Mouse (Mus musculus): ENCODE data around the gene Rarb. TPM values are rescaled to one million over a fixed set of nuclear protein-coding genes. Genes with fewer than 3 reads are reported as not detected.

Rarb gene
- total and polyA plus RNA-seq, 2 experiments from 2014 or later, result 8.5 to 14.4 TPM

DNA sequence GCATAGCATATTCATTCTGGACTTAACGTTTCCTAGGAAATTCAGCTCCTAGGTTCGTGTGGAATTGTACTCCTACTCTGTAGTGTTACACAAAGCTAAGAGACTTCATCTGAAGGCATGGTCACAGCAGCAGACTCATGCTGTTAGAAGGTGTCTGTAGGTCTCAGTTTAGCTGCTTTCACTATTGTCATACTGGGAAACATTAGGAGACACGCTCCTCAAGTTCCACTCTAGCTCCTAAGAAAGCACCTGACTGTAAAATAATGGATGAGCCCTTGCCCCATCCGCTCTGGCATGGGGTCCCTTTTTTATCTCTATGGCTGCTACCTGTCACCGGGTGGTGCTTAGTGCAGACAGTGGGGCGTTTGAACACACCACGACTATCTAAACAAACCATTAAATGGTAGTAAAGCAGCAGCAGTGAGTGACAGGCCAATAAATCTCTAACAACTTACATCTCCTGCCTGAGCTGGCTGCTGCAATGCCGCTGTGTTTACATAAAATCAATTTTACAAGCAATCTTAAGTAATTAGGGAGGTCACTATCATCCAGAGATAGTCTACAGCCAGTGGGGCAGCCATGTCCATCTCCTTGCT is 214.4 kb downstream of the Rarb start:
- no peaks in the 10 kb centered on the region for H3K9me3 ChIP-seq (replicated peaks; ENCODE audit: control insufficient read depth, low read length)
- no peak overlapping the region for H3K4me3 ChIP-seq (ENCODE audit: low read depth, low read length)
- no peak for ATAC-seq (ENCODE audit: insufficient read depth, low read depth)
- H3K4me1 ChIP-seq (ENCODE audit: control insufficient read depth, insufficient read depth), result peaks cover 6% of the 10 kb centered on the region; the same call in 1 of the 2 replicates
- WGBS, result 46% methylated on average over 8 of the region's 8 CpGs
- H3K27me3 ChIP-seq (ENCODE audit: control insufficient read depth, insufficient read depth, low read length), result no peaks in the 10 kb centered on the region
- DNase-seq (ENCODE audit: low spot score), result no peak
- H3K27ac ChIP-seq (ENCODE audit: low read depth), result no peak overlapping the region
- H3K36me3 ChIP-seq (replicated peaks; ENCODE audit: control insufficient read depth, insufficient read depth, low read length), result no peaks in the 10 kb centered on the region
- TF ChIP-seq EP300 (IDR thresholded peaks at IDR 0.05; ENCODE audit: low read depth) (no peak), CTCF (IDR thresholded peaks at IDR 0.05; ENCODE audit: low read depth) (no peak)
- H3K9ac ChIP-seq (replicated peaks; ENCODE audit: low read depth, low read length), result no peak overlapping the region
- H3K4me2 ChIP-seq (ENCODE audit: low read depth, low read length), result no peak overlapping the region

DNA sequence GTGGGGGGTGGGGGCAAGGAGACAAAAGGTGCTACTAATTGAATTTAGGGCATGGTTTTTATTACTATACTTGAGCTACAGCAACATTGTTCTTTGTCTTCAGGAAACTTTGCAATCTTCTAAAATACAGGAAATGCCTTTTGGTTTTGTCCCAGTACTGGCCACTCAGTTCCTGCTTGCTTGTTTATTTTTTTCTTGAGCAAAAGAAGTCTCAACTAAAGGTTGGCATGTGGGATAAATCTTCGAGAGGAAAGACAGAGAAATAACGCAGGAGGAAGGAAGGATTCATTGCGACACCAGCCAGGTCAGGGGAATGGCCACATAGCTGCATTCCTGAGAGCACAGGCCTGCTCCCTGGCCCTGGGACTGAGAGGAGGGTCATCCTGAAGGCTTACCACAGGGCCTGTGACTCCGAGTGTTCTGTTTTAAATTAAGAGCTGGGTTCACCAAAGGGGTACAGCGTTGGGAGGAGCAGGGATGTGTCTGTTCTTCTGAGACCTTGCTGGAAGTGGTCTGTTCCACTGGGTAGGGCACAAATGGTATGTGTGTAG is 215.8 kb downstream of the Rarb start:
- Histone ChIP-seq H3K4me3 (ENCODE audit: low read depth, low read length) (no peak overlapping the region), H3K4me1 (ENCODE audit: control insufficient read depth, insufficient read depth) (peaks cover 13% of the 10 kb centered on the region), H3K36me3 (replicated peaks; ENCODE audit: control insufficient read depth, insufficient read depth, low read length) (no peaks in the 10 kb centered on the region), H3K27ac (ENCODE audit: low read depth) (no peak overlapping the region), H3K27me3 (ENCODE audit: control insufficient read depth, insufficient read depth, low read length) (no peaks in the 10 kb centered on the region), H3K9me3 (replicated peaks; ENCODE audit: control insufficient read depth, low read length) (no peaks in the 10 kb centered on the region), H3K4me2 (ENCODE audit: low read depth, low read length) (no peak overlapping the region), H3K9ac (replicated peaks; ENCODE audit: low read depth, low read length) (no peak overlapping the region)
- ATAC-seq (ENCODE audit: insufficient read depth, low read depth) (no peak), DNase-seq (ENCODE audit: low spot score) (no peak)
- 11% methylated on average over 5 of the region's 5 CpGs for WGBS
- TF ChIP-seq CTCF (IDR thresholded peaks at IDR 0.05; ENCODE audit: low read depth) (no peak), EP300 (IDR thresholded peaks at IDR 0.05; ENCODE audit: low read depth) (no peak)

DNA sequence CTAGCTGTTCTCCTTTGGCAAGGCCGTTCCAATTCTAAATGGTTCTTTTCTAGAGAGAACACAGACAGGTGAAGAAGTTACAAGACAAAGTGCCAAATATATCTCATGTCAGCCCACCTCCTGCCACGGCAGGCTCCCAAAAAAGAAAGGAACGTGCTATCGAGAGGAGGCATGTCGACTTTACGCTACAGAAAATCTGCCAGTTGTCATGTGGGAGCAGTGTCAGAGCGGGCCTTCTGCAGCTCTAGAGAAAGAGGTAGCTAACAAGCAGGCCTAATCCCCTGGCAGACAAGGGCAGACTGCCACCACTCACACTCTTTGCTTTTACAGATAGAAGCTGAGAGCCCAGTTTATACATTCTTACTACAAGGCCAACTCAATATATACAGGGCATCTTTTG is 219.7 kb downstream of the Rarb start:
- 34% methylated on average over 7 of the region's 7 CpGs for WGBS
- H3K4me1 ChIP-seq (ENCODE audit: control insufficient read depth, insufficient read depth), result peaks cover 19% of the 10 kb centered on the region
- TF ChIP-seq EP300 (IDR thresholded peaks at IDR 0.05; ENCODE audit: low read depth) (no peak), CTCF (IDR thresholded peaks at IDR 0.05; ENCODE audit: low read depth) (no peak)
- no peaks in the 10 kb centered on the region for H3K27me3 ChIP-seq (ENCODE audit: control insufficient read depth, insufficient read depth, low read length)
- H3K27ac ChIP-seq (ENCODE audit: low read depth), result peak overlapping the region; percentile 71
- no peaks in the 10 kb centered on the region for H3K9me3 ChIP-seq (replicated peaks; ENCODE audit: control insufficient read depth, low read length)
- no peaks in the 10 kb centered on the region for H3K36me3 ChIP-seq (replicated peaks; ENCODE audit: control insufficient read depth, insufficient read depth, low read length)
- H3K4me3 ChIP-seq (ENCODE audit: low read depth, low read length), result no peak overlapping the region
- peak; percentile 57 for DNase-seq (ENCODE audit: low spot score)
- peak; percentile 73; the same call in 1 of the 2 replicates for ATAC-seq (ENCODE audit: insufficient read depth, low read depth)
- no peak overlapping the region for H3K9ac ChIP-seq (replicated peaks; ENCODE audit: low read depth, low read length)
- H3K4me2 ChIP-seq (ENCODE audit: low read depth, low read length), result no peak overlapping the region

DNA sequence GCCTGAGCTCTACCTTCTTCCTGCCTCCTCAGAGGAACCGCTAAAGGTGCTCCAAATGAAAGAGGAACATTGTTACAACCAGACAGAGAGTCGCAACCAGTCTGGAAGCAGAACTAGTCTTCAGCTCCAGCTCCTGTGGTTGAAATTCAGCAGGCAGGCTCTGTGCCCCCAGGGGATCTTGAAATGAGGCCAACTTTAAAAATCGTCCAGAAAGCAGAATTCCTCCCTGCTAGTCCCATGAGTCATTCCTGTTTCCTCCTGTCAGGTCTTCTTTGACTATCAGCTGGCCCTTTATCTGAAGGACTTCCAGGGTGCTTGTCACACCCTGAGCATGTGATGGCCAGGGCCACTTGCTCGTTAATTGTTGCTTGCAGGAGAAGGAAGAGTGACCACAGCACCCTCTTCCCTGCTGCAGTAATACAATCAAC is 220.9 kb downstream of the Rarb start:
- no peak overlapping the region for H3K9ac ChIP-seq (replicated peaks; ENCODE audit: low read depth, low read length)
- ATAC-seq (ENCODE audit: insufficient read depth, low read depth), result peak; percentile 25
- no peaks in the 10 kb centered on the region for H3K27me3 ChIP-seq (ENCODE audit: control insufficient read depth, insufficient read depth, low read length)
- no peak overlapping the region for H3K4me3 ChIP-seq (ENCODE audit: low read depth, low read length)
- H3K4me2 ChIP-seq (ENCODE audit: low read depth, low read length), result peak overlapping the region; percentile 40
- H3K27ac ChIP-seq (ENCODE audit: low read depth), result peak overlapping the region; percentile 71
- peaks cover 19% of the 10 kb centered on the region for H3K4me1 ChIP-seq (ENCODE audit: control insufficient read depth, insufficient read depth)
- H3K9me3 ChIP-seq (replicated peaks; ENCODE audit: control insufficient read depth, low read length), result no peaks in the 10 kb centered on the region
- H3K36me3 ChIP-seq (replicated peaks; ENCODE audit: control insufficient read depth, insufficient read depth, low read length), result no peaks in the 10 kb centered on the region
- WGBS, result 5% methylated on average over 4 of the region's 4 CpGs
- peak; percentile 30 for DNase-seq (ENCODE audit: low spot score)
- no peak for TF ChIP-seq CTCF (IDR thresholded peaks at IDR 0.05; ENCODE audit: low read depth)
- TF ChIP-seq EP300 (IDR thresholded peaks at IDR 0.05; ENCODE audit: low read depth), result no peak

DNA sequence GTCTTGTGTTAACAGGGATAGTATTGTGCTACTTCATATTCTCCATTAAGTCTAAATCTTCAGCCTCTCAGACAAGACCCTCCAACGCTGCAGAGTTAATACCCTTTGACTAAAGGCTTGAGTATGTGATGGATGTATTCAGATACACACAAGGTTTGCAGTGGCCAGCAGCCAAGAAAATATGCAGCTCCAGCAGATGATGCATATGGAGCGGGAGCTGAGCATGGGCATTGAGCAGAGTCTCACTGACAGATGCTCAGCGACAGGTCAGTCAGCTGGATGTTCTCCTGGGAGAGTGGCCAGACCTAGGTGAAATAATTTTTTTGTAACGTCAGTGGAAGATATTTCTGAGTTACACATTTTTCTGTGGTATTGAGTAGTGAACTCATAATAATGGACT is 229.8 kb downstream of the Rarb start:
- H3K4me2 ChIP-seq (ENCODE audit: low read depth, low read length), result no peak overlapping the region
- H3K27me3 ChIP-seq (ENCODE audit: control insufficient read depth, insufficient read depth, low read length), result no peaks in the 10 kb centered on the region
- 45% methylated on average over 4 of the region's 4 CpGs for WGBS
- H3K9ac ChIP-seq (replicated peaks; ENCODE audit: low read depth, low read length), result no peak overlapping the region
- ATAC-seq (ENCODE audit: insufficient read depth, low read depth) (no peak), DNase-seq (ENCODE audit: low spot score) (no peak)
- H3K36me3 ChIP-seq (replicated peaks; ENCODE audit: control insufficient read depth, insufficient read depth, low read length), result no peaks in the 10 kb centered on the region
- no peaks in the 10 kb centered on the region for H3K9me3 ChIP-seq (replicated peaks; ENCODE audit: control insufficient read depth, low read length)
- TF ChIP-seq CTCF (IDR thresholded peaks at IDR 0.05; ENCODE audit: low read depth) (no peak), EP300 (IDR thresholded peaks at IDR 0.05; ENCODE audit: low read depth) (no peak)
- no peaks in the 10 kb centered on the region for H3K4me1 ChIP-seq (ENCODE audit: control insufficient read depth, insufficient read depth)
- no peak overlapping the region for H3K4me3 ChIP-seq (ENCODE audit: low read depth, low read length)
- no peak overlapping the region for H3K27ac ChIP-seq (ENCODE audit: low read depth)

DNA sequence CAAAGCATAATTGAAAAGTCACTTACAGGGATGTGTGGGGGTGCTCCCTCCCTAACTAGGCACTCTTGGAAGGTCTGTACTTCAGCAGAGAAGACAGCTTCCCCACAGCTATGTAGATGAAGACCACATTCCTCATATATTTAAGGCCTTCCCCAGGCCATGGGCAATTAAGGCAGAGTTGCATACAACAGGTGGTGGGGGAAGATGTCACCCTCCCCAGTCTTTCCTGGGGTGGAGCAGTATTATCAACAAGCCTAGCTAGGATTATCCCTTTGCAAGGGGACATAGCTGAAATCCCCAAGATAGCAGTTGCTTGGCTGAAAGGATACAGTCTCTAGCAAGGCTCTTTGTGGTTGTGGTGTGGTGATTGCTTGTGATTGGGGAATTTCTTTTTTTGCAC is 240.9 kb downstream of the Rarb start:
- DNase-seq (ENCODE audit: low spot score) (no peak), ATAC-seq (ENCODE audit: insufficient read depth, low read depth) (no peak)
- Histone ChIP-seq H3K4me2 (ENCODE audit: low read depth, low read length) (no peak overlapping the region), H3K27ac (ENCODE audit: low read depth) (no peak overlapping the region), H3K9me3 (replicated peaks; ENCODE audit: control insufficient read depth, low read length) (no peaks in the 10 kb centered on the region), H3K27me3 (ENCODE audit: control insufficient read depth, insufficient read depth, low read length) (no peaks in the 10 kb centered on the region), H3K4me3 (ENCODE audit: low read depth, low read length) (no peak overlapping the region), H3K36me3 (replicated peaks; ENCODE audit: control insufficient read depth, insufficient read depth, low read length) (no peaks in the 10 kb centered on the region), H3K9ac (replicated peaks; ENCODE audit: low read depth, low read length) (no peak overlapping the region), H3K4me1 (ENCODE audit: control insufficient read depth, insufficient read depth) (no peaks in the 10 kb centered on the region; the same call in 1 of the 2 replicates)
- TF ChIP-seq EP300 (IDR thresholded peaks at IDR 0.05; ENCODE audit: low read depth) (no peak), CTCF (IDR thresholded peaks at IDR 0.05; ENCODE audit: low read depth) (no peak)

Data from heart, postnatal 0 days (tissue).